Comparison of ENCODE assay signal across 9 mouse cellular contexts in the genomic region with DNA sequence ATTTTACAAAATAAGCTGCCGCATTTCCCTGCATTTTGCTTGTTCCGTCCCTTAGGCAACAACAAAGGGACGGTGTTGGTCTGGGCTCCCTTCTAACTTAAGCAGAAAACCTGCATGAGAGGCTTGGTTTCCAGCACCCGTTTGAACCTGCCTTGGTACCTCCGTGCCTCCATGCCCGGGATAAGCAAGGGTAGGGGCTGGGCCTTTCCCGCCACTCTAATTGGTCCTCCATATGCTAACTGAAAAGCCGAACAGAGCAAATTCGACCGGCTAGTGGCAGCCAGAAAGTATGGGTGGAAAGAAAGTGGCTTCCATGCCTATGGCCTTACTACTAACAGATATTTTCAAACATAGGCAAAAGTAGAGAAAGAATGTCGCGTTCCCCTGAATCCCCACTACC. TPM values are rescaled to one million over a fixed set of nuclear protein-coding genes. Genes with fewer than 3 reads are reported as not detected.
DNase-seq lines count a peak whose midpoint lies in the region; ATAC-seq lines count a peak whose summit lies in the region.
"Had no signal": no experiment of that assay in that cellular context is flagged by ENCODE, and none has a peak within 500 bp of the region (broad histone marks: within the 10 kb centered on the region; RNA-seq: fewer than 3 reads in every experiment).

No protein-coding gene starts in this region.

- H3K9me3 ChIP-seq in lung, embryonic 15.5 days: no peaks in the 10 kb centered on the region
- no peaks in the 10 kb centered on the region for H3K9me3 ChIP-seq in forebrain, embryonic 12.5 days
- H3K9me3 ChIP-seq in limb, embryonic 11.5 days (ENCODE audit: control insufficient read depth, low read length): no peaks in the 10 kb centered on the region
- no peaks in the 10 kb centered on the region for H3K9me3 ChIP-seq in stomach, embryonic 16.5 days (replicated peaks; ENCODE audit: control insufficient read depth, low read length)

- peak overlapping the region; percentile 34 for H3K4me3 ChIP-seq in lung, embryonic 15.5 days
- peak overlapping the region; percentile 42 for H3K4me3 ChIP-seq in forebrain, embryonic 12.5 days (replicated peaks)
- peak overlapping the region; percentile 46 for H3K4me3 ChIP-seq in limb, embryonic 11.5 days (ENCODE audit: low read depth, low read length)
- H3K4me3 ChIP-seq in stomach, embryonic 16.5 days (replicated peaks; ENCODE audit: low read length): no peak overlapping the region

- peaks cover 26% of the 10 kb centered on the region for H3K4me1 ChIP-seq in lung, embryonic 15.5 days
- peaks cover 34% of the 10 kb centered on the region for H3K4me1 ChIP-seq in forebrain, embryonic 12.5 days
- peaks cover 11% of the 10 kb centered on the region for H3K4me1 ChIP-seq in limb, embryonic 11.5 days (ENCODE audit: control insufficient read depth, insufficient read depth, low read length)
- peaks cover 8% of the 10 kb centered on the region for H3K4me1 ChIP-seq in stomach, embryonic 16.5 days (ENCODE audit: control insufficient read depth, insufficient read depth, low read length)

- no peak for DNase-seq in lung, postnatal 4 days
- DNase-seq in limb, embryonic 11.5 days (ENCODE audit: low spot score): peak; percentile 44
- DNase-seq in thymus, postnatal 14 days: no peak
- DNase-seq: lung, postnatal 14 days had no signal

- no peak overlapping the region for H3K9ac ChIP-seq in lung, embryonic 15.5 days
- H3K9ac ChIP-seq in forebrain, embryonic 12.5 days: no peak overlapping the region
- H3K9ac ChIP-seq in limb, embryonic 11.5 days (ENCODE audit: low read length): peak overlapping the region; percentile 47
- no peak overlapping the region for H3K9ac ChIP-seq in stomach, embryonic 16.5 days (ENCODE audit: low read length)

- H3K36me3 ChIP-seq in lung, embryonic 15.5 days: no peaks in the 10 kb centered on the region
- no peaks in the 10 kb centered on the region for H3K36me3 ChIP-seq in forebrain, embryonic 12.5 days (replicated peaks)
- no peaks in the 10 kb centered on the region for H3K36me3 ChIP-seq in limb, embryonic 11.5 days (ENCODE audit: control insufficient read depth, insufficient read depth, low read length)
- H3K36me3 ChIP-seq in stomach, embryonic 16.5 days (ENCODE audit: control insufficient read depth, insufficient read depth, low read length): no peaks in the 10 kb centered on the region

- WGBS in lung, embryonic 15.5 days: 22% methylated on average over 12 of the region's 12 CpGs
- WGBS in forebrain, embryonic 12.5 days: 23% methylated on average over 12 of the region's 12 CpGs
- WGBS in limb, embryonic 11.5 days: 17% methylated on average over 12 of the region's 12 CpGs
- 30% methylated on average over 12 of the region's 12 CpGs for WGBS in stomach, embryonic 16.5 days

- no peak for ATAC-seq in lung, embryonic 15.5 days (ENCODE audit: borderline replicate concordance, extremely low read depth, low FRiP score, low TSS enrichment)
- ATAC-seq in forebrain, embryonic 12.5 days (ENCODE audit: low FRiP score): no peak
- ATAC-seq in limb, embryonic 11.5 days (ENCODE audit: insufficient number of reproducible peaks, low FRiP score, low TSS enrichment, low read depth): no peak
- no peak for ATAC-seq in stomach, embryonic 16.5 days (ENCODE audit: insufficient read depth, low FRiP score)
- no peak for ATAC-seq in monocyte, adult 5-6 weeks (replicated peaks; ENCODE audit: insufficient number of reproducible peaks, low FRiP score, low TSS enrichment, poor library complexity, severe bottlenecking)
- ATAC-seq: inflammation-experienced regulatory T-cells, adult 6 months had no signal

- H3K27ac ChIP-seq in lung, embryonic 15.5 days: no peak overlapping the region
- H3K27ac ChIP-seq in forebrain, embryonic 12.5 days: no peak overlapping the region
- no peak overlapping the region for H3K27ac ChIP-seq in limb, embryonic 11.5 days (replicated peaks; ENCODE audit: low read depth, low read length)
- H3K27ac ChIP-seq in stomach, embryonic 16.5 days (ENCODE audit: low read length): no peak overlapping the region

- peak overlapping the region; percentile 65 for H3K4me2 ChIP-seq in lung, embryonic 15.5 days
- peak overlapping the region; percentile 64 for H3K4me2 ChIP-seq in forebrain, embryonic 12.5 days
- peak overlapping the region; percentile 70 for H3K4me2 ChIP-seq in limb, embryonic 11.5 days (ENCODE audit: low read depth, severe bottlenecking)
- H3K4me2 ChIP-seq in stomach, embryonic 16.5 days (ENCODE audit: low read depth, low read length): 0 out of 2 replicates have a peak overlapping the region, but pooled peaks have one; percentile 73

- peaks cover 77% of the 10 kb centered on the region for H3K27me3 ChIP-seq in lung, embryonic 15.5 days
- peaks cover 74% of the 10 kb centered on the region for H3K27me3 ChIP-seq in forebrain, embryonic 12.5 days
- H3K27me3 ChIP-seq in limb, embryonic 11.5 days (ENCODE audit: control insufficient read depth, insufficient read depth, low read length): peaks cover 5% of the 10 kb centered on the region; the same call in 1 of the 2 replicates
- H3K27me3 ChIP-seq in stomach, embryonic 16.5 days (ENCODE audit: control insufficient read depth, insufficient read depth, low read length): peaks cover 45% of the 10 kb centered on the region

RNA-seq across cellular contexts. Expression of a gene that starts 0.5 kb away (rescaled TPM):
- 18.6 and 19.1 TPM in 2 replicates for polyA plus RNA-seq in lung, embryonic 15.5 days (2015; fragmentation: Nextera tagmentation; extraction: Ambion mirVana)
- 106 and 133 TPM in 2 replicates for polyA plus RNA-seq in forebrain, embryonic 12.5 days (2016; fragmentation: Nextera tagmentation; extraction: Ambion mirVana)
- 295 and 359 TPM in 2 replicates for polyA plus RNA-seq in limb, embryonic 11.5 days (2014; fragmentation: Nextera tagmentation; extraction: Ambion mirVana)
- 34.3 and 43.5 TPM in 2 replicates for polyA plus RNA-seq in stomach, embryonic 16.5 days (2015; fragmentation: Nextera tagmentation; extraction: Ambion mirVana)
- not detected in 3 replicates for total RNA-seq in monocyte, adult 5-6 weeks (2017)
- polyA plus RNA-seq: inflammation-experienced regulatory T-cells, adult 6 months had no signal

RNA-seq across cellular contexts. Expression of a gene that starts 29.8 kb away (rescaled TPM):
- polyA plus RNA-seq in lung, embryonic 15.5 days (2015; fragmentation: Nextera tagmentation; extraction: Ambion mirVana): 148 and 149 TPM in 2 replicates
- polyA plus RNA-seq in forebrain, embryonic 12.5 days (2016; fragmentation: Nextera tagmentation; extraction: Ambion mirVana): 140 and 142 TPM in 2 replicates
- 182 and 185 TPM in 2 replicates for polyA plus RNA-seq in limb, embryonic 11.5 days (2014; fragmentation: Nextera tagmentation; extraction: Ambion mirVana)
- polyA plus RNA-seq in stomach, embryonic 16.5 days (2015; fragmentation: Nextera tagmentation; extraction: Ambion mirVana): 148 and 151 TPM in 2 replicates
- 32.9 to 54.9 TPM (median 49.8 TPM) in 3 replicates for total RNA-seq in monocyte, adult 5-6 weeks (2017)
